ENCODE assay signal across 10 mouse cellular contexts in the genomic region with DNA sequence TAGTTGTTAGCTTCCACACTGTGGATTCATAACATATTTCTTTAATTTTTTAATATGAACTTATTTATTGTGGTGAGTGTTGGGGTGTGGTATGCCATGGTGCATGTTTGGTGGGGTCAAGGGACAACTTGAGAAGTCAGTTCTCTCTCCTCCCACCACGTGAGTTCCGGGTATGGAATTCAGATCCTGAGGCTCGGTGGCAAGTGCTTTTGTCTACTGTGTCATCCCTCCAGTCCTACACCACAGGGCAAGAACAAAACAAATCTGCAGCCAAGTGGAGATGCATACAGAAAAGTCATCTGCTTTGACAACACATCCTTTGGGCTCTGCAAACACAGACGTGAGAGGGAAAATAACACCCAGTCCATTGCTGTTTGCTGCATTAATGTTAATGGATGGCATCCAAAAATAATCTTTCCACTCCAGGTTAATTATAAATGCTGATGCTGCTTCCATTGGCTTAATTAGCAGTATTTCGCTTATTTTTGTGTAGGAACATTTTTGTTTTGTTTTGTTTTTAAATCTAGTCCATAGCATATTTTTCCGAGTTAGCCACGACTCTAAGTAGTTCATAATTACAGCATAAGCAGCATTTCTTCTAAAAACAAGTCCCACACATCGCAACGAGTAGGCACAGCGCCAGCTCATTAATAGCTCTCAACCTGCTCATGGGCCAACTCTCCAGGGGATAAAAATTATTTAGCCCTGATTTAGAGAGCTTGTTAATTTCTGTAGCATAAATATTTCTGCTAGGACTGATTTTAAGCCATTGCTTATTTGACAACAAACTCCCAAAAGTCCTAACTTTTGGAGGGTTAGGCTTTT. TPM values are rescaled to one million over a fixed set of nuclear protein-coding genes. Genes with fewer than 3 reads are reported as not detected.
A peak's percentile ranks its signal among the peaks of the same experiment; 100 is the strongest.
DNase-seq lines count a peak whose midpoint lies in the region; ATAC-seq lines count a peak whose summit lies in the region.
"Had no signal": no experiment of that assay in that cellular context is flagged by ENCODE, and none has a peak within 500 bp of the region (broad histone marks: within the 10 kb centered on the region; RNA-seq: fewer than 3 reads in every experiment).

No protein-coding gene starts in this region.

- H3K4me3 ChIP-seq in midbrain, embryonic 15.5 days = no peak overlapping the region
- no peak overlapping the region for H3K4me3 ChIP-seq in midbrain, embryonic 16.5 days (ENCODE audit: low read depth, low read length)
- no peak overlapping the region for H3K4me3 ChIP-seq in hindbrain, embryonic 16.5 days (ENCODE audit: low read length)
- H3K4me3 ChIP-seq: lung, embryonic 15.5 days; neural tube, embryonic 13.5 days had no signal

- peak; percentile 2 for DNase-seq in gastrocnemius, adult 18-20 months (ENCODE audit: low spot score)
- DNase-seq in gastrocnemius, postnatal 14 days = no peak
- peak; percentile 21 to 30 for DNase-seq in layer of hippocampus, postnatal 36 days
- no peak for DNase-seq in testis, postnatal 10 days (ENCODE audit: low spot score)
- no peak for DNase-seq in ovary, postnatal 14 days (ENCODE audit: low spot score)

- no peaks in the 10 kb centered on the region for H3K4me1 ChIP-seq in midbrain, embryonic 15.5 days
- no peaks in the 10 kb centered on the region for H3K4me1 ChIP-seq in midbrain, embryonic 16.5 days (ENCODE audit: control insufficient read depth, insufficient read depth, low read length)
- no peaks in the 10 kb centered on the region for H3K4me1 ChIP-seq in hindbrain, embryonic 16.5 days (ENCODE audit: control insufficient read depth, insufficient read depth, low read depth, low read length)
- H3K4me1 ChIP-seq: lung, embryonic 15.5 days; neural tube, embryonic 13.5 days had no signal

- ATAC-seq in midbrain, embryonic 15.5 days (replicated peaks) = no peak
- no peak for ATAC-seq in midbrain, embryonic 16.5 days
- no peak for ATAC-seq in hindbrain, embryonic 16.5 days

- intact Hi-C loops in gastrocnemius, postnatal 14 days (cut with DNase I; ENCODE audit: low total_unique reads) = no loop called here

- no peaks in the 10 kb centered on the region for H3K9me3 ChIP-seq in midbrain, embryonic 15.5 days
- H3K9me3 ChIP-seq in midbrain, embryonic 16.5 days (replicated peaks; ENCODE audit: control insufficient read depth, low read length, poor library complexity, severe bottlenecking) = no peaks in the 10 kb centered on the region
- no peaks in the 10 kb centered on the region for H3K9me3 ChIP-seq in hindbrain, embryonic 16.5 days (ENCODE audit: control insufficient read depth, low read length)
- H3K9me3 ChIP-seq: lung, embryonic 15.5 days; neural tube, embryonic 13.5 days had no signal

- no peaks in the 10 kb centered on the region for H3K36me3 ChIP-seq in midbrain, embryonic 15.5 days (replicated peaks)
- no peaks in the 10 kb centered on the region for H3K36me3 ChIP-seq in midbrain, embryonic 16.5 days (ENCODE audit: control insufficient read depth, insufficient read depth, low read length)
- H3K36me3 ChIP-seq in hindbrain, embryonic 16.5 days (ENCODE audit: control insufficient read depth, insufficient read depth, low read length) = no peaks in the 10 kb centered on the region
- H3K36me3 ChIP-seq: lung, embryonic 15.5 days; neural tube, embryonic 13.5 days had no signal

- H3K9ac ChIP-seq in midbrain, embryonic 15.5 days = no peak overlapping the region
- H3K9ac ChIP-seq in midbrain, embryonic 16.5 days (ENCODE audit: low read depth, low read length) = no peak overlapping the region
- H3K9ac ChIP-seq in hindbrain, embryonic 16.5 days (ENCODE audit: low read depth, low read length) = no peak overlapping the region
- H3K9ac ChIP-seq: lung, embryonic 15.5 days; neural tube, embryonic 13.5 days had no signal

- 59% methylated on average over 10 of the region's 10 CpGs for WGBS in midbrain, embryonic 15.5 days
- 65% methylated on average over 10 of the region's 10 CpGs for WGBS in midbrain, embryonic 16.5 days
- WGBS in hindbrain, embryonic 16.5 days = 43% methylated on average over 10 of the region's 10 CpGs

- H3K27me3 ChIP-seq in midbrain, embryonic 15.5 days (replicated peaks) = no peaks in the 10 kb centered on the region
- no peaks in the 10 kb centered on the region for H3K27me3 ChIP-seq in midbrain, embryonic 16.5 days (ENCODE audit: control insufficient read depth, insufficient read depth, low read depth, low read length)
- H3K27me3 ChIP-seq in hindbrain, embryonic 16.5 days (replicated peaks; ENCODE audit: control insufficient read depth, insufficient read depth, low read length) = no peaks in the 10 kb centered on the region
- H3K27me3 ChIP-seq: lung, embryonic 15.5 days; neural tube, embryonic 13.5 days had no signal

- H3K4me2 ChIP-seq in midbrain, embryonic 15.5 days = no peak overlapping the region
- no peak overlapping the region for H3K4me2 ChIP-seq in midbrain, embryonic 16.5 days (ENCODE audit: low read length)
- H3K4me2 ChIP-seq in hindbrain, embryonic 16.5 days (ENCODE audit: low read length) = no peak overlapping the region
- H3K4me2 ChIP-seq: lung, embryonic 15.5 days; neural tube, embryonic 13.5 days had no signal

- H3K27ac ChIP-seq in midbrain, embryonic 15.5 days = 0 out of 2 replicates have a peak overlapping the region, but pooled peaks have one; percentile 15
- no peak overlapping the region for H3K27ac ChIP-seq in midbrain, embryonic 16.5 days (ENCODE audit: low read length)
- no peak overlapping the region for H3K27ac ChIP-seq in hindbrain, embryonic 16.5 days (ENCODE audit: low read depth, low read length)
- H3K27ac ChIP-seq: lung, embryonic 15.5 days; neural tube, embryonic 13.5 days had no signal

RNA-seq across cellular contexts. Expression of a gene that starts 14.9 kb away (rescaled TPM):
- total RNA-seq in gastrocnemius, adult 18-20 months (2021) = not detected
- total RNA-seq in gastrocnemius, postnatal 14 days (2021) = not detected
- 0.28 and 0.34 TPM in 2 replicates for polyA plus RNA-seq in midbrain, embryonic 15.5 days (2015; fragmentation: Nextera tagmentation; extraction: Ambion mirVana)
- polyA plus RNA-seq in midbrain, embryonic 16.5 days (2015; fragmentation: Nextera tagmentation; extraction: Ambion mirVana) = 0.27 and 0.41 TPM in 2 replicates
- not detected for total RNA-seq in layer of hippocampus, postnatal 36 days (2021)
- polyA plus RNA-seq in hindbrain, embryonic 16.5 days (2015; fragmentation: Nextera tagmentation; extraction: Ambion mirVana) = 0.63 and 0.69 TPM in 2 replicates

Comparison
In these comparisons a context has a peak if more than half of its experiments do, and no peak if none do; other contexts are left out.
1. DNase-seq: peak in gastrocnemius, adult 18-20 months (single experiment) and layer of hippocampus, postnatal 36 days (2 of 2); none in gastrocnemius, postnatal 14 days (single experiment), testis, postnatal 10 days (single experiment) and ovary, postnatal 14 days (single experiment).